Mouse (Mus musculus): Measurements from ENCODE around the gene Cdc26. TPM values are rescaled to one million over a fixed set of nuclear protein-coding genes. Genes with fewer than 3 reads are reported as not detected.

Gene Cdc26
- polyA plus RNA-seq, 1 experiment, result 7.5 TPM

- no peak for TF ChIP-seq GATA1 (IDR thresholded peaks at IDR 0.05; ENCODE audit: low read length)
These were observed 10.0 kb upstream of the Cdc26 start for GRCm38 (mm10) chr4:62418448-62418847.

GRCm38 (mm10) chr4:62411606-62412005, 3.2 kb upstream of the Cdc26 start:
- TF ChIP-seq GATA1 (IDR thresholded peaks at IDR 0.05; ENCODE audit: low read length), result no peak

DNA sequence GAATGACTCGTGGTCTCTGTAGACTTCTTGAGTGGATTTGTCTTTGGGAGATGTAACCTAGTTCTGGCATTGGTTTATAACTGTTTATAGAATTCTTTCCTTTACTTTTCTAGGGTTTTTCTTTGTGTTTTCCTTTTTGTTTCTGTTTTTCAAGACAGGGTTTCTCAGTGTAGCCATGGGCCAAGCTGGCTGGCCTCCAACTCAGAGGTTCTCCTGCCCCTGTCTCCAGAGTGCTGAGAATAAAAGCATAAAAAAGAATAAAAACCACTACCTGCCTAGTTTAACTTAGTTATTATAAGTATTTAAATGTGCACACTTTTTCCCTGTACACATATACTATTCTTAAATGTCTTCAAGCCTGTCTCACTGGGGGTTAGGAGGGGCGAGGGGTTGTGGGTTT, 1.9 kb upstream of the Cdc26 start:
- TF ChIP-seq GATA1 (IDR thresholded peaks at IDR 0.05; ENCODE audit: low read length), result no peak

DNA sequence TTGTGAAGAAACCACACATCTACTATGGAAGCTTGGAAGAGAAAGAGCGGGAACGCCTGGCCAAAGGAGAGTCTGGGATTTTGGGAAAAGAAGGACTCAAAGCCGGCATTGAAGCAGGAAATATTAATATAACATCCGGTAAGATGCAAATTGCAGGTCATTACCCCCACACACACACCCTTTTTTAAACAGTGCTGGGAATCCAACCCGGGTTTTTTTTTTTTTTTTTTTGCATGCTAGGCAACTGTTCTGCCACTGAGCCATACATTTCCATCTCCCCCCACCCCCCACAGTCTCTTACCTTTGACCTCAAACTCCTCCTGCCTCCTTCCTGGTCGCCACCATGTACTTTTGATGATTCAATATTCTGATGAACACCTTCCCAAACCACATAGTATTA, 1.2 kb upstream of the Cdc26 start:
- TF ChIP-seq GATA1 (IDR thresholded peaks at IDR 0.05; ENCODE audit: low read length), result no peak

DNA sequence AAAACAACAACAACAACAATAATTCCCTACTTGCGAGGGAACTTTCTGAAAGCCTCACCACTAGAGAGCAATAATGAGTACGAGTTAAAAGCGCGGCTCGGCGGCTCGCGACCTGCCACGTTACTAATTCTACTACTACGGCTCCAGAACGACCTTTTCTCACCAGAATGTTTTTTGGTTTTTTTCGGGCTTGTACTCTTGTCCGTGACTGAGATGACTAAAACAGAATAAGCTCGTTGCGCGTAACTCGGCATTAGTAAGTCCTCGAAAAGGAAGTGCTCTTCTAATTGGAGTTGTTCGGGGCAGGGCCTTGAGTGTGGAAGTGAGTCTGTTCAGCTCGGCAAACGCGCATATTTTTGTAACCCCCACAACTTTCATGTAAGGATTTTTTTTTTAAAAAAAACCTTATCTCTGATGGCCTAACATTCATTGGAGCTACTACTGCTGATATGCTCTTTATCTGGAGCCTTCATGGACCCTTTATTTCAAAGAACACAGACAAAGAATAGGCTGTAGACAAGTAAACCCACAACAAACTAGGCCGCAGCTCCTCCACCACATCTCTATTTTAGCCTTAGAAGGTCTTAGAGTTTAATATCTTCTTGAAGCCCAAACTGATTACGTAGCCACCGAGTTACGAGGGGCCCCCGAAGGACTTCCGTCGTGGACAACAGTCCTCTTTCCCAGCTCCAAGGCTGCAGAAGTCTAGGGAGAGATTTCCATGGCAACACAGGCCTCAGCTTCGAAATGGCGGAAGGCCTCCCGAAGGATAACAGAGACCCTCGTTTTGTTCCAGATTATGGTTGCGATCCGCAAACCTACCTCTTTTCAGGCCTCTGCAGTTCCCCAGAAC, 486 bp downstream of the Cdc26 start:
- TF ChIP-seq GATA1 (IDR thresholded peaks at IDR 0.05; ENCODE audit: low read length), result no peak

GRCm38 (mm10) chr4:62406133-62406532, 2.3 kb downstream of the Cdc26 start:
- TF ChIP-seq GATA1 (IDR thresholded peaks at IDR 0.05; ENCODE audit: low read length), result no peak

GRCm38 (mm10) chr4:62398956-62399355, 9.5 kb downstream of the Cdc26 start:
- no peak for TF ChIP-seq GATA1 (IDR thresholded peaks at IDR 0.05; ENCODE audit: low read length)

DNA sequence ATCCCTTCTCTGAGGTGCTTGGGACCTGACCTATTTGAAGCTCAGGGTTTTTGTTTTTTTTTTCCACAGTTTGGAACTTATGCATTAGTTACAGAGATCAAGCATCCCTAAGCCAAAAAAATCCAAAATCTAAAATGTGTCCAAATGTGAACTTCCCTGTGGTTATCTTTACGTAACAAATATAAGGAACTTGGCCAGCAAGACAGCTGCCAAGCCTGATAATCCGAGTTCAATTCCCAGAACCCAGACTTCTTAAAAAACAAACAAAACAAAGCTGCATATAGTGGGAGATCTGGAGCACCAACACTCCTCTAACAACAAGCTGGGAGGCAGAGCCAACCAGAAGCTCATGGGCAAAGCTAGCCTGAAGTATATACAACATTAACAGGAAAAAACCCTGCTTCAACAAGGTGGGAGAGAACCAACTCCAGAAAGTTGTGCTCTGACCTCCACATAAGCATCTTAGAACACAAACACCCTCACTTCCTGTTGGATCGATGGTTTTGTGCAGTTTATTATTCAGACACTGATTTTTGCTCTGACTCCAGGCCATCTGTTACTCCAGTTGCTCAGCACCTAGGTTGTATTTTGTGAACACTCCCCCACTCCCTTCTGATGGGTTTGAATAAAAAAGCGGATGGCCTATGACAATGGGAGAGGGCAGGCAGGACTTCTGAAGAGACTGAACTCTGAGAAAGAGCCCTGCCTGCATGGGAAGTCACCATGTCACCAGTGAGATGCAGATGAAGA, 10.7 kb downstream of the Cdc26 start:
- no peak for TF ChIP-seq GATA1 (IDR thresholded peaks at IDR 0.05; ENCODE audit: low read length)

- no peak for TF ChIP-seq GATA1 (IDR thresholded peaks at IDR 0.05; ENCODE audit: low read length)
These were observed 12.6 kb downstream of the Cdc26 start for GRCm38 (mm10) chr4:62395806-62396205.

- TF ChIP-seq GATA1 (IDR thresholded peaks at IDR 0.05; ENCODE audit: low read length), result no peak
These were observed 15.0 kb downstream of the Cdc26 start for GRCm38 (mm10) chr4:62393459-62393858.

DNA sequence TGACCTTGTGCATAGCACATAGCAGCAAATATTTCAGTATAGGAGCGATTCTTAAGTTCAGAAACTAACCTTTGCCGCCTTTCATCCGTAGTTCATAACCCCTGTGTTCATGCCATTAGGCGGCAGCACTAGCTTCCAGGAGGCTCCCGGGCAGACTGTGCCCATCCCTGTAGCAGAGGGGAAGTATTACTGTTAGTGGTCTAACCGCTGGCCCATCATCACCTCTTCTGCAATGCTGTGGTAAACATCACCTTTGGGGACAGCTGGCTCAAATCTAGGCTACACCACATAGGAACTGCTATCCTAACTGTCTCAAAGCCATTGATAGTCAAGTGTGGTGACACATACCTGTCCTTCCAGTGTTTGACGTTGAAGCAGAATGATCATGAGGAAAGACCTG, 16.6 kb downstream of the Cdc26 start:
- no peak for TF ChIP-seq GATA1 (IDR thresholded peaks at IDR 0.05; ENCODE audit: low read length)

GRCm38 (mm10) chr4:62389592-62390512, 18.6 kb downstream of the Cdc26 start:
- no peak for TF ChIP-seq GATA1 (IDR thresholded peaks at IDR 0.05; ENCODE audit: low read length)

DNA sequence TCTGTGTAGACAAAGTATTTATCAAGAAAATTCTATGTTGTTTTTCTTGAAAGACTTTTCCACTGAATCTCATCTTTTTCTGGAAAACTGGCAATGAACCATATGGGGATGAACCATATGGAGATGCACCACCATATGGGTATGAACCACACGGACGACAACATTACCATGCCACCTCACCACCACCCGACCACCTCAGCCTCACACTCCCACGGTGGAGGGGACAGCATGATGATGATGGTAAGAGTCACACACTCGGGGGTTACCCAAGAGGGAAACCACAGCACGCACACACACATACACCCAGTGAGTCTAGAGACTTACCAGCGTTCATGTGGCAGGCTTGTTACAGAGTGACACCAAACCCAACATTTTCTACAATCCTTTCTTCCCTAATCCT, 23.0 kb downstream of the Cdc26 start:
- no peak for TF ChIP-seq GATA1 (IDR thresholded peaks at IDR 0.05; ENCODE audit: low read length)

GRCm38 (mm10) chr4:62384159-62384558, 24.3 kb downstream of the Cdc26 start:
- TF ChIP-seq GATA1 (IDR thresholded peaks at IDR 0.05; ENCODE audit: low read length), result no peak

DNA sequence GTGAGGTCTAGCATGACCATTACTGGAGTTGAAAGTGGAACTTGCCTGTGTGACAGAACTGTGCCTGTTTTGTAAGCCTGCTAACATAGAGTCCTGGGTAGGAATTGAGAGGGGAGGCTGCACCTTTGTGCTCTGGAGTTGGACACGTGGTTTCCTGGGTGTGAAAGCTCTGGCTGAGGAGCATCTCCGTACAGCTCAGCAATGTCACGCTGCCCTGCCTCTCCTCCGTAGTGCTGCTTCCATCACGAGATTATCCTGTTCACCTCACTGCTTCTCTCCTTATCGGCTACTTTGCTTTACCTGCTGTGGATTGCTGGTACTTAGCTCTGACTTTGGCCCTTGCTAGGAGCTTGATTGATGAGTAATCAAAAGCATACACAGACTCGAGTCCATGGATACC, 24.7 kb downstream of the Cdc26 start:
- no peak for TF ChIP-seq GATA1 (IDR thresholded peaks at IDR 0.05; ENCODE audit: low read length)

DNA sequence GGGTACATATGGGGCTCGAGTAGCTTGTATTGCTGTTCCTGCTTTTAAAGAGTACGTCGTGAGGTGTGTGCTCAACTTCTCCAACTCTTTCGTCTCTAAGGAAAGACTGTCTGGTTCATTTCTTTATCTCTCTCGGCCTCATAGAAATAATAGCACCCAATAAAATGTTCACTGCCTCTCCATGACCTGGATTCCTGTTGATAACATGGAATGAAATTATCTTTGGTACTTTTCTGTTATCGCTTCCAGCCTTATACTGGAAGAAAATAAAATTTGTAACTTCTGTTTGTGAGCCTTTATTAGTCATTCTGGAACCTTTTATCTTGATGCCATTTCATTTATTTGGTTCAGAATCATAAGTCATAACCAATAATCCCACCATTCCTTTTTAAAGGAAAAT, 25.2 kb downstream of the Cdc26 start:
- TF ChIP-seq GATA1 (IDR thresholded peaks at IDR 0.05; ENCODE audit: low read length), result peak; percentile 55
